Mouse (Mus musculus): Measurements from ENCODE around the gene Vmn2r32. TPM values are rescaled to one million over a fixed set of nuclear protein-coding genes. Genes with fewer than 3 reads are reported as not detected.
"Not testable (repeated sequence)": the region's sequence is repeated elsewhere in the genome, so short reads cannot be mapped to it uniquely, and the experiment has no call there.

The Vmn2r32 gene
- total RNA-seq (2018; cell fraction: chromatin; rRNA removed), result not detected
- total RNA-seq (2018; cell fraction: cytosol; rRNA removed), result not detected
- not detected for total RNA-seq (2018; cell fraction: nucleus; rRNA removed)
- not detected in 3 replicates for polyA plus RNA-seq (2018)

DNA sequence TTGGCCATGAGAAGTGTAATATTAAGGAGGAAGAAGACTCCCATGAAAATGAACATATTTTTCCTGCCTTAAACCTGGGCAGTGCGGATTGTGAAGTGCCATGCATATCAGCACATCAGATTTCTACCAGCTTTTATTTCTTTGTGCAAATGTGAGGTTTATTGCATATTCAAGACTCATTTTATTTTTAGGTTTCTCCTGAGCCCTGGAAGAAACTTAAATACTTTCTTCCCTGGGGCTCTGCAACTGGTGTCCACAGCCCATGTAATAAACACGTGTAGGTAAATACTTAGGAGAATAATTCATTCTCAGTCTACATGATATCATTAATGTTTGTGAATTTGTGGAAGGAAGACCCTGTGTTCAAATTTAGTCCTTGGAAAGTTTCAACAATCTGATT is at the start of gene Vmn2r32:
Gene Vmn2r32, minus strand, starts transcription at position 101 of the 400 bp plus-strand sequence.
- no CpG with 5 or more reads among the region's 2 CpGs for WGBS (ENCODE audit: missing documents)
- H3K36me3 ChIP-seq (ENCODE audit: inconsistent target); H3K27ac ChIP-seq; H3K79me2 ChIP-seq (ENCODE audit: inconsistent target); H3K4me3 ChIP-seq (ENCODE audit: inconsistent target): not testable (repeated sequence)

Other genes starting within 250 kb of the Vmn2r32 start
- 0.50 TPM in 1 of 3 replicates, not detected in the others for gene Vmn2r29, start 232.7 kb downstream of the Vmn2r32 start, polyA plus RNA-seq (2018)
- 1.1 to 1.8 TPM (median 1.2 TPM) in 3 replicates for gene Gm45844, start 201.7 kb downstream of the Vmn2r32 start, polyA plus RNA-seq (2018)
- 32.2 to 39.5 TPM (median 37.0 TPM) in 3 replicates for gene Clcn4, start 179.2 kb downstream of the Vmn2r32 start, polyA plus RNA-seq (2018)
- not detected in 3 replicates for gene Vmn2r30, start 142.4 kb downstream of the Vmn2r32 start, polyA plus RNA-seq (2018)
- gene Gm45783, start 105.4 kb downstream of the Vmn2r32 start, polyA plus RNA-seq (2018), result not detected in 3 replicates
- gene Vmn2r31, start 80.3 kb downstream of the Vmn2r32 start, polyA plus RNA-seq (2018), result not detected in 3 replicates
- gene Vmn2r33, start 86.8 kb upstream of the Vmn2r32 start, polyA plus RNA-seq (2018), result not detected in 3 replicates
- not detected in 3 replicates for gene Vmn2r34, start 209.5 kb upstream of the Vmn2r32 start, polyA plus RNA-seq (2018)